Mouse (Mus musculus): ENCODE data around the gene Tmem33. TPM values are rescaled to one million over a fixed set of nuclear protein-coding genes. Genes with fewer than 3 reads are reported as not detected.

The Tmem33 gene
- polyA plus RNA-seq, 1 experiment from 2014 or later = 78.9 TPM

DNA sequence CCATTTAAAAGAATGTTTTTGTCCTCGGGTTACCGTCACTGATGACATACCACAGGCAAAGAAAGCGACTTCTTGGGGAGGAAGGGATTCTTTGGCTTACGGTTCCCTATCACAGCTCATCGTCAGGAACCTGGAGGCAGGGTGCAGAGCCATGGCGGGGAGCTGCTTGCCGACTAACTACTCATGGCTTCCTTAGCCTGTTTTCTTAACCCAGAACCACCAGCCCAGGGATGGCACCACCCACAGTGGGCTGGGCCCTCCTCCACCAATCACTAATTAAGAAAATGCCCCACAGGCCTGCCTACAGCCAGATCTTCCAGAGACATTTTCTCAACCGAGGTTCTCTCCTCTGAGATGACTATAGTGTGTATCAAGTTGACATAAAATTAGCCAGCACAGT, 8.9 kb downstream of the Tmem33 start:
- no peak overlapping the region for H3K4me3 ChIP-seq (ENCODE audit: low read depth, low read length)
- H3K9me3 ChIP-seq (ENCODE audit: control insufficient read depth, low read length) = no peaks in the 10 kb centered on the region
- H3K9ac ChIP-seq (ENCODE audit: low read depth, low read length) = no peak overlapping the region
- H3K4me2 ChIP-seq (ENCODE audit: low read depth, low read length) = no peak overlapping the region
- ATAC-seq (ENCODE audit: low read depth) (no peak), DNase-seq (ENCODE audit: low spot score) (no peak)
- H3K36me3 ChIP-seq (ENCODE audit: control insufficient read depth, insufficient read depth, low read length) = peaks cover 51% of the 10 kb centered on the region
- H3K4me1 ChIP-seq (ENCODE audit: control insufficient read depth, insufficient read depth, low read length) = no peaks in the 10 kb centered on the region
- no peak overlapping the region for H3K27ac ChIP-seq (replicated peaks; ENCODE audit: low read depth, low read length)
- no peaks in the 10 kb centered on the region for H3K27me3 ChIP-seq (replicated peaks; ENCODE audit: control insufficient read depth, insufficient read depth, low read length)
- 86% methylated on average over 8 of the region's 8 CpGs for WGBS

- no peaks in the 10 kb centered on the region for H3K4me1 ChIP-seq (ENCODE audit: control insufficient read depth, insufficient read depth, low read length)
- H3K27ac ChIP-seq (replicated peaks; ENCODE audit: low read depth, low read length) = no peak overlapping the region
- DNase-seq (ENCODE audit: low spot score) (no peak), ATAC-seq (ENCODE audit: low read depth) (no peak)
- H3K9me3 ChIP-seq (ENCODE audit: control insufficient read depth, low read length) = no peaks in the 10 kb centered on the region
- peaks cover 41% of the 10 kb centered on the region for H3K36me3 ChIP-seq (ENCODE audit: control insufficient read depth, insufficient read depth, low read length)
- no peak overlapping the region for H3K4me3 ChIP-seq (ENCODE audit: low read depth, low read length)
- H3K4me2 ChIP-seq (ENCODE audit: low read depth, low read length) = no peak overlapping the region
- no peak overlapping the region for H3K9ac ChIP-seq (ENCODE audit: low read depth, low read length)
- no peaks in the 10 kb centered on the region for H3K27me3 ChIP-seq (replicated peaks; ENCODE audit: control insufficient read depth, insufficient read depth, low read length)
- WGBS = 92% methylated on average over 9 of the region's 9 CpGs
These were observed 19.0 kb downstream of the Tmem33 start for GRCm38 (mm10) chr5:67279407-67279806.

GRCm38 (mm10) chr5:67279840-67280239, 19.5 kb downstream of the Tmem33 start:
- Histone ChIP-seq H3K27me3 (replicated peaks; ENCODE audit: control insufficient read depth, insufficient read depth, low read length) (no peaks in the 10 kb centered on the region), H3K4me3 (ENCODE audit: low read depth, low read length) (no peak overlapping the region), H3K4me2 (ENCODE audit: low read depth, low read length) (no peak overlapping the region), H3K9ac (ENCODE audit: low read depth, low read length) (no peak overlapping the region), H3K4me1 (ENCODE audit: control insufficient read depth, insufficient read depth, low read length) (no peaks in the 10 kb centered on the region), H3K9me3 (ENCODE audit: control insufficient read depth, low read length) (no peaks in the 10 kb centered on the region), H3K36me3 (ENCODE audit: control insufficient read depth, insufficient read depth, low read length) (peaks cover 45% of the 10 kb centered on the region), H3K27ac (replicated peaks; ENCODE audit: low read depth, low read length) (no peak overlapping the region)
- WGBS = 91% methylated on average over 4 of the region's 4 CpGs
- DNase-seq (ENCODE audit: low spot score) (no peak), ATAC-seq (ENCODE audit: low read depth) (no peak)

- H3K9ac ChIP-seq (ENCODE audit: low read depth, low read length) = no peak overlapping the region
- H3K9me3 ChIP-seq (ENCODE audit: control insufficient read depth, low read length) = no peaks in the 10 kb centered on the region
- WGBS = 96% methylated on average over 4 of the region's 4 CpGs
- DNase-seq (ENCODE audit: low spot score) = no peak
- H3K27ac ChIP-seq (replicated peaks; ENCODE audit: low read depth, low read length) = no peak overlapping the region
- no peak overlapping the region for H3K4me3 ChIP-seq (ENCODE audit: low read depth, low read length)
- no peak for ATAC-seq (ENCODE audit: low read depth)
- H3K27me3 ChIP-seq (replicated peaks; ENCODE audit: control insufficient read depth, insufficient read depth, low read length) = no peaks in the 10 kb centered on the region
- no peak overlapping the region for H3K4me2 ChIP-seq (ENCODE audit: low read depth, low read length)
- H3K36me3 ChIP-seq (ENCODE audit: control insufficient read depth, insufficient read depth, low read length) = peaks cover 49% of the 10 kb centered on the region
- no peaks in the 10 kb centered on the region for H3K4me1 ChIP-seq (ENCODE audit: control insufficient read depth, insufficient read depth, low read length)
These were observed 20.0 kb downstream of the Tmem33 start for GRCm38 (mm10) chr5:67280400-67280799.

DNA sequence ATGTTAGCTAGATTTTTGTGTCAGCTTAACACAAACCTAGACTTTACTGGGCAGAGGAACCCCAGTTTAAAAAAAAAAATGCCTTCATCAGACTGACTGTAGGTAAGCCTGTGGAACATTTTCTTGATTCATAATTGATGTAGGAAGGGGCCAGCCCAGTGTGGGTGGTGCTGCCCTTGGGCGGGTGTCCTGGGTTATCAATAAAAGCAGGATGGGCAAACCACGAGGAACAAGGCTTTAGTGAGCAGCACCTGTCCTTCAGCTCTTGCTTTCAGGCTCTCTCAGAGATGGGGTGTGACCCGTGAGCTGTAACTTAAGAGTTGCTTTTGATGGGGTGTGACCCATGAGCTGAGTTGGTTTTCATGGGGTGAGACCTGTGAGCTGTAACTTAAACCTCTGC, 34.7 kb downstream of the Tmem33 start:
- H3K4me1 ChIP-seq (ENCODE audit: control insufficient read depth, insufficient read depth, low read length) = no peaks in the 10 kb centered on the region
- H3K4me2 ChIP-seq (ENCODE audit: low read depth, low read length) = no peak overlapping the region
- H3K27me3 ChIP-seq (replicated peaks; ENCODE audit: control insufficient read depth, insufficient read depth, low read length) = no peaks in the 10 kb centered on the region
- H3K9me3 ChIP-seq (ENCODE audit: control insufficient read depth, low read length) = no peaks in the 10 kb centered on the region
- H3K27ac ChIP-seq (replicated peaks; ENCODE audit: low read depth, low read length) = no peak overlapping the region
- H3K36me3 ChIP-seq (ENCODE audit: control insufficient read depth, insufficient read depth, low read length) = peaks cover 23% of the 10 kb centered on the region
- H3K4me3 ChIP-seq (ENCODE audit: low read depth, low read length) = no peak overlapping the region
- H3K9ac ChIP-seq (ENCODE audit: low read depth, low read length) = no peak overlapping the region
- WGBS = 64% methylated on average over 3 of the region's 3 CpGs
- ATAC-seq (ENCODE audit: low read depth) (no peak), DNase-seq (ENCODE audit: low spot score) (no peak)

DNA sequence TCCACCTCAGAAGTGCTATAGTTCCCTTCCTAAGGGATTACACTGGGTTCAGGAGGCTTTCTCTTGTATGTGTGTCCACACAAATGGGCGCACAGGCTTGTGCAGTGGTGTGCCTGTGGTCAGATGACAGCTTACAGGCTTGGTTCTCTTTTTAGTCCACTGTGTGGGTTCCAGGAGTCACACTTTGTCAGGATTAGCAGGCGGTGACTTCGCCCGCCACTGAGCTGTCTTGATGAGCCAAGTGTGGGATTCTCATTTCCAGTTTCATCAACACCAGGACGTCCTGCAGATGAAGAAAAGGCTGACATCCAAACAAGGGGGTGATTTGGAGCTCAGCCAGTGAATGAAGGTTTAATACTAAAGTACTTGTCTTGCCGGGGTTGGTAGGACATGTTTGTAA, 35.3 kb downstream of the Tmem33 start:
- DNase-seq (ENCODE audit: low spot score) = no peak
- no peak overlapping the region for H3K4me2 ChIP-seq (ENCODE audit: low read depth, low read length)
- WGBS = 85% methylated on average over 6 of the region's 6 CpGs
- H3K9me3 ChIP-seq (ENCODE audit: control insufficient read depth, low read length) = no peaks in the 10 kb centered on the region
- H3K9ac ChIP-seq (ENCODE audit: low read depth, low read length) = no peak overlapping the region
- no peaks in the 10 kb centered on the region for H3K4me1 ChIP-seq (ENCODE audit: control insufficient read depth, insufficient read depth, low read length)
- peaks cover 17% of the 10 kb centered on the region; the same call in 1 of the 2 replicates for H3K36me3 ChIP-seq (ENCODE audit: control insufficient read depth, insufficient read depth, low read length)
- no peak overlapping the region for H3K4me3 ChIP-seq (ENCODE audit: low read depth, low read length)
- H3K27me3 ChIP-seq (replicated peaks; ENCODE audit: control insufficient read depth, insufficient read depth, low read length) = no peaks in the 10 kb centered on the region
- ATAC-seq (ENCODE audit: low read depth) = no peak
- H3K27ac ChIP-seq (replicated peaks; ENCODE audit: low read depth, low read length) = no peak overlapping the region

DNA sequence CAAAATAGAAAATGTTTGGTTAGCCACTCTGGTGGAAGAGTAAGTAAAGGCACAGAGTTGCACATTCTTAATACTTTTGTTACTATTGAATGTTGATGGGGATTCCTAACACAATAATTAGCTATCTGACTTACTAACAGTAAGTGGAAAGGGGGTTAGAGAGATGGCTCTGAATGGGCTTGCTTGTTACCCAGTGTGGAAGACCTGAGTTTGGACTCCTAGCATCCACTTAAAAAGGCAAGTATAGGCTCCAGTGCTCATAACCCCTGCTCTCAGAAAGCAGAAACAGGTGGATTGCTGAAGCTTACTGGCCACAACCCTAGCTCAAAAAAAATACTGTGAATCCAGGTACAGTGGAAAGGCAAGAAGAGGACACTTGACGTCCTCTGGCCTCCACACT, 35.8 kb downstream of the Tmem33 start:
- WGBS = 88% methylated on average over 1 of the region's 1 CpGs
- no peaks in the 10 kb centered on the region for H3K4me1 ChIP-seq (ENCODE audit: control insufficient read depth, insufficient read depth, low read length)
- H3K27ac ChIP-seq (replicated peaks; ENCODE audit: low read depth, low read length) = no peak overlapping the region
- no peaks in the 10 kb centered on the region for H3K27me3 ChIP-seq (replicated peaks; ENCODE audit: control insufficient read depth, insufficient read depth, low read length)
- H3K4me2 ChIP-seq (ENCODE audit: low read depth, low read length) = no peak overlapping the region
- ATAC-seq (ENCODE audit: low read depth) (no peak), DNase-seq (ENCODE audit: low spot score) (no peak)
- no peak overlapping the region for H3K9ac ChIP-seq (ENCODE audit: low read depth, low read length)
- no peaks in the 10 kb centered on the region for H3K9me3 ChIP-seq (ENCODE audit: control insufficient read depth, low read length)
- no peak overlapping the region for H3K4me3 ChIP-seq (ENCODE audit: low read depth, low read length)
- peaks cover 17% of the 10 kb centered on the region; the same call in 1 of the 2 replicates for H3K36me3 ChIP-seq (ENCODE audit: control insufficient read depth, insufficient read depth, low read length)

- Histone ChIP-seq H3K9ac (ENCODE audit: low read depth, low read length) (no peak overlapping the region), H3K9me3 (ENCODE audit: control insufficient read depth, low read length) (no peaks in the 10 kb centered on the region), H3K4me2 (ENCODE audit: low read depth, low read length) (no peak overlapping the region), H3K27me3 (replicated peaks; ENCODE audit: control insufficient read depth, insufficient read depth, low read length) (no peaks in the 10 kb centered on the region), H3K36me3 (ENCODE audit: control insufficient read depth, insufficient read depth, low read length) (peaks cover 11% of the 10 kb centered on the region; the same call in 1 of the 2 replicates), H3K4me1 (ENCODE audit: control insufficient read depth, insufficient read depth, low read length) (no peaks in the 10 kb centered on the region), H3K4me3 (ENCODE audit: low read depth, low read length) (no peak overlapping the region), H3K27ac (replicated peaks; ENCODE audit: low read depth, low read length) (no peak overlapping the region)
- DNase-seq (ENCODE audit: low spot score) (no peak), ATAC-seq (ENCODE audit: low read depth) (no peak)
- WGBS = 86% methylated on average over 5 of the region's 5 CpGs
These were observed 36.9 kb downstream of the Tmem33 start for GRCm38 (mm10) chr5:67297026-67297813.

- DNase-seq (ENCODE audit: low spot score) = no peak
- 85% methylated on average over 6 of the region's 6 CpGs for WGBS
- H3K9me3 ChIP-seq (ENCODE audit: control insufficient read depth, low read length) = no peaks in the 10 kb centered on the region
- no peak overlapping the region for H3K4me3 ChIP-seq (ENCODE audit: low read depth, low read length)
- no peak overlapping the region for H3K9ac ChIP-seq (ENCODE audit: low read depth, low read length)
- H3K27ac ChIP-seq (replicated peaks; ENCODE audit: low read depth, low read length) = no peak overlapping the region
- no peak for ATAC-seq (ENCODE audit: low read depth)
- H3K36me3 ChIP-seq (ENCODE audit: control insufficient read depth, insufficient read depth, low read length) = no peaks in the 10 kb centered on the region
- H3K4me2 ChIP-seq (ENCODE audit: low read depth, low read length) = no peak overlapping the region
- no peaks in the 10 kb centered on the region for H3K27me3 ChIP-seq (replicated peaks; ENCODE audit: control insufficient read depth, insufficient read depth, low read length)
- H3K4me1 ChIP-seq (ENCODE audit: control insufficient read depth, insufficient read depth, low read length) = no peaks in the 10 kb centered on the region
These were observed 39.6 kb downstream of the Tmem33 start for GRCm38 (mm10) chr5:67299847-67300412.
